Mouse (Mus musculus) liver, postnatal 0 days (tissue): Measurements from ENCODE around the gene Gng12. TPM values are rescaled to one million over a fixed set of nuclear protein-coding genes. Genes with fewer than 3 reads are reported as not detected.
A peak's percentile ranks its signal among the peaks of the same experiment; 100 is the strongest.

Source experiments
- ATAC-seq: fragments of 200-750 bp; cut with Nextera tagmentation; 2 replicates; pipeline ENCODE4 v1.8.0; 2017; ENCODE audit warnings: mild to moderate bottlenecking, moderate library complexity
- DNase-seq: peaks from one replicate; pipeline ENCODE4 v3.0.0-alpha.2; 2016
- H3K27ac ChIP-seq: fragments of 300-500 bp; sonication (generic); 2 replicates; pipeline ENCODE4 v1.5.1; 2014; ENCODE audit warnings: antibody characterized with exemption, moderate library complexity, mild to moderate bottlenecking, low read depth
- H3K27me3 ChIP-seq: fragments of 300-500 bp; sonication (generic); 2 replicates; pipeline ENCODE4 v1.6.1; 2014; ENCODE audit warnings: low read length, control low read depth, mixed read lengths; ENCODE audit not compliant: insufficient read depth
- H3K36me3 ChIP-seq: fragments of 300-500 bp; sonication (generic); replicated peaks from 2 replicates; pipeline ENCODE4 v1.6.1; 2014; ENCODE audit warnings: mild to moderate bottlenecking, control low read depth, low read length, moderate library complexity, mixed read lengths; ENCODE audit not compliant: insufficient read depth
- H3K4me1 ChIP-seq: fragments of 300-500 bp; sonication (generic); 2 replicates; pipeline ENCODE4 v1.6.1; 2014; ENCODE audit warnings: antibody characterized with exemption, mild to moderate bottlenecking, control low read depth; ENCODE audit not compliant: insufficient read depth
- H3K4me2 ChIP-seq: fragments of 300-500 bp; sonication (generic); 2 replicates; pipeline ENCODE4 v1.6.1; 2014; ENCODE audit warnings: low read depth, mild to moderate bottlenecking, low read length, moderate library complexity, mixed read lengths
- H3K4me3 ChIP-seq: fragments of 300-500 bp; sonication (generic); 2 replicates; pipeline ENCODE4 v1.5.1; 2014; ENCODE audit warnings: low read depth, low read length
- H3K9ac ChIP-seq: fragments of 300-500 bp; sonication (generic); replicated peaks from 2 replicates; pipeline ENCODE4 v1.6.1; 2014; ENCODE audit warnings: mild to moderate bottlenecking, moderate library complexity
- H3K9me3 ChIP-seq: fragments of 300-500 bp; sonication (generic); 2 replicates; pipeline ENCODE4 v1.6.1; 2016; ENCODE audit warnings: mild to moderate bottlenecking, control low read depth, low read length, mixed read lengths
- CTCF ChIP-seq: sonication (generic); IDR thresholded peaks from 2 replicates; pipeline ENCODE4 v1.5.1; 2016; ENCODE audit warnings: antibody characterized with exemption, low read depth
- EP300 ChIP-seq: IDR thresholded peaks from 2 replicates; pipeline ENCODE4 v1.6.1; 2016; ENCODE audit warnings: antibody characterized with exemption, low read depth, mild to moderate bottlenecking
- WGBS: fragments of 180-500 bp; shearing (Covaris S2); extraction: QIAGEN DNeasy Blood & Tissue Kit; methylation state at CpG from one replicate; pipeline ENCODE4 v1.1.7; 2014; ENCODE audit not compliant: insufficient replicate concordance; 5-methylcytosine and 5-hydroxymethylcytosine counted together
- polyA plus RNA-seq: library from polyadenylated mRNA; unstranded; fragments of >200 nt; fragmentation: Nextera tagmentation; extraction: Ambion mirVana; gene quantifications from 2 replicates; pipeline ENCODE4 v1.2.1, GENCODE M21; 2015

The Gng12 gene
- polyA plus RNA-seq, 1 experiment from 2014 or later, result 39.4 TPM

GRCm38 (mm10) chr6:67038964-67039363 is 142.8 kb downstream of the Gng12 start:
- Histone ChIP-seq H3K4me2 (no peak overlapping the region), H3K36me3 (0 out of 2 replicates have a peak, but pooled peaks cover 2% of the 10 kb centered on the region), H3K9me3 (no peaks in the 10 kb centered on the region), H3K9ac (no peak overlapping the region), H3K27ac (no peak overlapping the region), H3K4me3 (no peak overlapping the region), H3K27me3 (no peaks in the 10 kb centered on the region), H3K4me1 (peaks cover 16% of the 10 kb centered on the region; the same call in 1 of the 2 replicates)
- DNase-seq (no peak), ATAC-seq (no peak)
- peak; percentile 40; the same call in 1 of the 2 replicates for TF ChIP-seq CTCF
- TF ChIP-seq EP300, result no peak
- WGBS, result 89% methylated on average over 3 of the region's 3 CpGs

GRCm38 (mm10) chr6:67040904-67041410 is 144.8 kb downstream of the Gng12 start:
- Histone ChIP-seq H3K27me3 (no peaks in the 10 kb centered on the region), H3K4me1 (0 out of 2 replicates have a peak, but pooled peaks cover 5% of the 10 kb centered on the region), H3K27ac (no peak overlapping the region), H3K4me2 (no peak overlapping the region), H3K9ac (no peak overlapping the region), H3K9me3 (no peaks in the 10 kb centered on the region), H3K4me3 (no peak overlapping the region), H3K36me3 (no peaks in the 10 kb centered on the region)
- WGBS, result 61% methylated on average over 4 of the region's 4 CpGs
- DNase-seq (no peak), ATAC-seq (no peak)
- no peak for TF ChIP-seq CTCF
- no peak for TF ChIP-seq EP300

- H3K4me3 ChIP-seq, result no peak overlapping the region
- ATAC-seq (no peak), DNase-seq (no peak)
- H3K9me3 ChIP-seq, result no peaks in the 10 kb centered on the region
- H3K9ac ChIP-seq, result no peak overlapping the region
- peaks cover 6% of the 10 kb centered on the region; the same call in 1 of the 2 replicates for H3K4me1 ChIP-seq
- TF ChIP-seq CTCF (no peak), EP300 (no peak)
- H3K27ac ChIP-seq, result no peak overlapping the region
- no peak overlapping the region for H3K4me2 ChIP-seq
- WGBS, result 55% methylated on average over 3 of the region's 3 CpGs
- H3K36me3 ChIP-seq, result no peaks in the 10 kb centered on the region
- no peaks in the 10 kb centered on the region for H3K27me3 ChIP-seq
Observed at GRCm38 (mm10) chr6:67045424-67045823, 149.2 kb downstream of the Gng12 start.

GRCm38 (mm10) chr6:67046937-67047336 is 150.7 kb downstream of the Gng12 start:
- Histone ChIP-seq H3K27ac (no peak overlapping the region), H3K9me3 (no peaks in the 10 kb centered on the region), H3K4me3 (no peak overlapping the region), H3K36me3 (no peaks in the 10 kb centered on the region), H3K9ac (no peak overlapping the region), H3K4me2 (no peak overlapping the region), H3K27me3 (no peaks in the 10 kb centered on the region), H3K4me1 (peaks cover 6% of the 10 kb centered on the region; the same call in 1 of the 2 replicates)
- DNase-seq (no peak), ATAC-seq (peak; percentile 74)
- WGBS, result 49% methylated on average over 3 of the region's 3 CpGs
- TF ChIP-seq CTCF, result no peak
- TF ChIP-seq EP300, result peak; percentile 89

- ATAC-seq, result no peak
- no peaks in the 10 kb centered on the region for H3K36me3 ChIP-seq
- no peak overlapping the region for H3K9ac ChIP-seq
- no peak for TF ChIP-seq CTCF
- no peak for TF ChIP-seq EP300
- H3K9me3 ChIP-seq, result no peaks in the 10 kb centered on the region
- WGBS, result 79% methylated on average over 3 of the region's 3 CpGs
- no peaks in the 10 kb centered on the region for H3K27me3 ChIP-seq
- H3K27ac ChIP-seq, result no peak overlapping the region
- H3K4me3 ChIP-seq, result no peak overlapping the region
- no peak for DNase-seq
- peaks cover 6% of the 10 kb centered on the region; the same call in 1 of the 2 replicates for H3K4me1 ChIP-seq
- H3K4me2 ChIP-seq, result no peak overlapping the region
Observed at GRCm38 (mm10) chr6:67048052-67048691, 152.0 kb downstream of the Gng12 start.

GRCm38 (mm10) chr6:67048880-67049694 is 152.9 kb downstream of the Gng12 start:
- WGBS, result 54% methylated on average over 7 of the region's 7 CpGs
- Histone ChIP-seq H3K9ac (no peak overlapping the region), H3K4me3 (no peak overlapping the region), H3K9me3 (no peaks in the 10 kb centered on the region), H3K27ac (peak overlapping the region; percentile 41; the same call in 1 of the 2 replicates), H3K27me3 (no peaks in the 10 kb centered on the region), H3K4me1 (peaks cover 6% of the 10 kb centered on the region; the same call in 1 of the 2 replicates), H3K36me3 (no peaks in the 10 kb centered on the region), H3K4me2 (no peak overlapping the region)
- peak; percentile 37 for ATAC-seq
- DNase-seq, result no peak
- TF ChIP-seq CTCF (no peak), EP300 (peak; percentile 53; the same call in 1 of the 2 replicates)
